Mouse (Mus musculus) G1E (cell line): ENCODE data around the gene Col4a2.

Source experiments
- CTCF ChIP-seq: IDR thresholded peaks from 2 replicates; pipeline ENCODE4 v1.5.1; 2012; ENCODE audit warnings: low read depth, low read length, inconsistent platforms, mixed read lengths
- POLR2AphosphoS5 ChIP-seq: IDR thresholded peaks from 2 replicates; pipeline ENCODE4 v1.6.1; 2012; ENCODE audit warnings: low read depth, low read length, inconsistent platforms; ENCODE audit not compliant: insufficient replicate concordance

DNA sequence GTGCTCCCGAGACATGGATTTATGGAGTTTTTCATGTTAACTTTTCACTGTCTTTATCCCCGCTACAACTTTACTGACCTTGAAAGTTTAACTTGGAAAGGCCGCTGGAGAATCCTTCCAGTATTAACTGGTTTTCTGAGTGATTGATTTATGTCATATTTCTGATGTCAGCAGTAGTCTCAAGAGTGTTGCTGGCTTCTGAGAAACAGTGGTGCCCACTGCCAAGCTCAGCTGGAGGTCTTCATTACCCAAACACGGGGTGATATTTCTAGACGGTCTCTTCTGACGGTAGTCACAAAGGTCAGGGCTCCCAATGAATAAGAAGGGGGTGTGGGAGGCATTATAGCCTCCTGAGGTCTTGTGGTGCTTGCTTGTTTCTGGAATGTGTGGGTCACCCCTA, 21.1 kb downstream of the Col4a2 start:
- TF ChIP-seq POLR2AphosphoS5 (no peak), CTCF (no peak)
